Mouse (Mus musculus) cerebellum, postnatal 4 days (tissue): ENCODE data around the gene U2af1l4.

Source experiments
- DNase-seq, 2 experiments: peaks; one replicate each; pipeline ENCODE4 v3.0.0; 2022; ENCODE audit warnings: low spot score in 2 of 2, mixed read lengths in 1 of 2

U2af1l4 gene

GRCm38 (mm10) chr7:30552102-30553020 lies 10.7 kb upstream of the U2af1l4 start, which contains the start of the genes Hspb6 and Proser3:
Gene Hspb6 (plus strand): TSS chr7:30552178.
Gene Proser3 (minus strand): TSS chr7:30552299.
- peak; percentile 84 to 94 for DNase-seq

- no peak for DNase-seq
These were observed 10.0 kb upstream of the U2af1l4 start for GRCm38 (mm10) chr7:30553021-30553589.

DNA sequence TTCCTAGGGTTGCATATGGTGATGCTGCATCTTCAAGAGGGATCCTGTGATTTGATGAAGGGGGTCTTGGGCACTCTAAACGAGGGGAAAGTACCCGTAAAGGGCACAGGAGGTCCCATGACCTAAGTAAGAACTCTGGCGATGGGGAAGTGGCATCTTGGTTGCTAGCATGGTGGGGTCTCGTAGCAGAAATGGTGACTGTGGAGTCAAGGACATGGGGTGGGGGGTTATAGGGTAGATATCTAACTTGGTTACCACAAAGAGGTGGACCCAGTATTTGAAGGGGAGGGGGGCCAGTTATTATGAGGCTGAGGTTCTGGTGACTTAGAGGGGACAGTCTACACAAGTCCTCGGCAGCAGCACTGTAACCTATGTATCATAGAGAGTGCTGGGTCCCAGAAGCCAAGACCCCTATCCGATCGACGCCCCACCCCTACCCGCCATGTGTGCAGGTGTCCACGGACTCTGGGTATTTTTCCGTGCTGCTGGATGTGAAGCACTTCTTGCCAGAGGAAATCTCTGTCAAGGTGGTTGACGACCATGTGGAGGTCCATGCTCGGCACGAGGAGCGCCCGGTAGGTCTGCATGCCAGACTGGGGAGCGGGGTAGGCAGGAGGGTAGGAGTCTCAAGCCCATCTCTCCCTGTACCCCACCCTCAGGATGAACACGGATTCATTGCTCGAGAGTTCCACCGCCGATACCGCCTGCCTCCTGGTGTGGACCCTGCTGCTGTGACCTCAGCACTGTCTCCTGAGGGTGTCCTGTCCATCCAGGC lies 9.1 kb upstream of the U2af1l4 start:
- DNase-seq: no peak

DNA sequence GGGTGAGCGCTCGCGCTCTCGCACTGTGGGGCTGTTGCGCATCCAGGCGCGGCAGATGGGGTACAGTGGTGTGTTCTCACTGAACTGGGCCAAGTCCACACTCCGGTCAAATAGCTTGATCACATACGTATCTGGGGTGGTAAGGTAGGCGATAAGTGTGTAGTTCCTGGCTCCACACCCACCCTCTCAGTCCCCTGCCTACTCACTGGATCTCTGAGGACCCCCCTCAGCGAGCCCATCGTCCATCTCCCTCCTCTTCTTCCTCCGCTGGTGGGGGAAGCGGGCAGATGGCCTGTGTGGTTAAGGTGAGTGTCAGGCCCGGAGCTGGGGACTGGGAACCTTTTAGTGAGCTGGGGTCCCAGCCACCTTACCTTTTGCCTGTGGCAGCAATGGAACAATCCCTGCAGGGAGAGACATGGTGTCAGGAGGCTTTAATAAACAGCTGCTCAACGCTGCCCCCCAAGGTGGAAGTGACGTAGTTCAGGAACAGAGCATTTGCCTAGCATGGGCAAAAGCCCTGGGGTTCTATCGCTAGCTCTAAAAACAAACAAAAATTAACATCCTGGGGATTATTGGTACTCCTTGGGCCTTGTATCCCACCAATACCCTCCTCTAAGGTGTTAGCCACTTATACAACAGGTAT lies 6.1 kb upstream of the U2af1l4 start:
- DNase-seq: no peak

DNA sequence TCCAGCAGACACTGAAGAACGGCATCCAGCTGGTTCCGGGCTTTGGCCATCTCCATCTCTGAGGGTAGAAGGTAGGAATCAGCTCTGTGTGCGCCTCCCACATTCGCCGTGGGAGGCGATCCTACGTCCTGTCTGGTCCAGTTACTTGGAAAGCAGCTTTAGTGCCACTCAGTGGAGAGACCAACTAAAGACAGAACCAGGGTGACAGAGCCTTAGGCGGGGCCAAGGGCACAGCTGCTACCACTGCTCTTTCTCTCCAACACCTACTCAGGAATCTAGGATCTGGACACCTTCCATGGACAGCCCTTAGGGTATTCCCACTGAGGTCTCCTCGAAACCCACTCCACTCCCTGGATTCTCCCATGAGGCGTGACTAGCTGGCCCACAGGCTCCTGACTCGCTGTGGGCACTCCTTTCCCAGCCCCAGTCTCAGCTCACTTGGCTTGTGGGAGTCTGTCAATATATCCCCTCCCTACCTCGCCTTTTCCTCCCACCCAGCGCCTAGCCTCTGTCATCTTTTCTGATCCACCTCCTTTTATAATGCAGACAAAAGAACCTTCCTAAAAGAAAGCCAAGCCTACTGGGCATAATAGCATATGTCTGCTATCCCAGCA lies 5.1 kb upstream of the U2af1l4 start:
- no peak for DNase-seq

DNA sequence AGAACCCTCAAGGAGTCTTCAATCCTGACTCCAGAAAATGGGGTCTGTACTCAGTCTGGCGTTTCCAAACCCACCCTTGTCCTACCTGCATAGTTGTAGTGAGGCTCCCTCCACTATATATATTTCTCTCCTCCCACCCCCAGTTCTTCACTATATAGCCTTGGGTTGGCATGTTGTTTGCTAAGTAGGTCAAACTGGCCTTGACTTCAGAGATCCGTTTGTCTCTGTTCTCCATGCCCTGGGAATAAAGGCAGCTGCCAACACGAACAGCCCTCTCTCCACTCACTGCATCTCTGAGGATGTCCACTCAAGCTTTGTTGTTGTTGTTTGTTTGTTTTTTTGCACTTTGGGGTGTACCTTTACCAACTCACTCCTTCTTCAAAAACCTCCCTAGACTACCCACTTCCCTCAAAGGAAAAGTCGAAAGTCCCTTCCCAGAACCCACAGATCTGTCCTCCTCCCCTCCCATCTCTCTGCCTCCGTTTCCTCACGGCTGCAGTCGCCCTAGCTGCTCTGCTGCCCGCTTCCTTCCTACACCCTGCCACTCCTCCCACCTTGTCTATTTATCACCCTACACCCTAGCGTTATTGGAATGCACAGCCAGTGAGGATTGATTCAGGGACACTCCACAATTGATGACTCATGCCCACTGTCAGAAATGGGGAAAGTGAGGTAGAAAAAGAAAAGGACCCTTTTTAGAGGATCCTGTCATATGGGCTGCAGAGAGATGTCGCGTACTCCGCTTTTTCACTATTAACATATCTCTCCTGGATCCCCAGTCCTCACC lies 4.3 kb upstream of the U2af1l4 start:
- no peak for DNase-seq

GRCm38 (mm10) chr7:30559443-30559954 lies 3.6 kb upstream of the U2af1l4 start, which contains the start of gene Lin37:
Gene Lin37 (minus strand): TSS chr7:30559838.
- peak; percentile 89 to 94 for DNase-seq

GRCm38 (mm10) chr7:30560296-30560695 lies 2.8 kb upstream of the U2af1l4 start:
- DNase-seq: no peak

DNA sequence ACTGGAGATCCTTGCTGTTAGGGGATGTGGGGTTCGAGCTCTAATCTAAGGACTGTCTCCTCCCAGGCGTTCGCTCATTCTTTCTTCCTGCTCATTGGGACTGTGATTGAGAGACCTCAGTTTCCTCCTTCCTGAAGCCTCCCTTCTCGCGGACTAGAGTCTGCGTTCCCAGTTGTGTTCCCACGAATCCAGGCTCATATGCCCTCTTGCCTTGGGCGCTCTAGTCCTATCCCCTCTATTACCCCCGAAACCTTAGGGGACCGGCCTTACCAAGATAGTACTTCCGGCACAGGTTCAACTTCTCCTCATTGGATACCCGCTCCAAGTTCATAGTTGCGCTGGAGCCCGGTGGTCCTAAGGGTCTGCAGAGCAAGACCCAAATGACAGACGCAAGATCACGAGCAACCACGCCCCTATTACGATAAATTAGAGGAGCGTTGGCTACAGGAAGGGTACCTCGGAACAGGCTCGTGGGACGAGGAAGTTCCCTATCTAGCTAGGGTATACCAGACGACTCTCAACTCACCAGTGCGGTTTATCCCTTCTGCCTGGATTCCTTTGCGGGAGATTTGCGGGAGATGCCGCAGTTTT lies 480 bp upstream of the U2af1l4 start:
- DNase-seq: no peak

DNA sequence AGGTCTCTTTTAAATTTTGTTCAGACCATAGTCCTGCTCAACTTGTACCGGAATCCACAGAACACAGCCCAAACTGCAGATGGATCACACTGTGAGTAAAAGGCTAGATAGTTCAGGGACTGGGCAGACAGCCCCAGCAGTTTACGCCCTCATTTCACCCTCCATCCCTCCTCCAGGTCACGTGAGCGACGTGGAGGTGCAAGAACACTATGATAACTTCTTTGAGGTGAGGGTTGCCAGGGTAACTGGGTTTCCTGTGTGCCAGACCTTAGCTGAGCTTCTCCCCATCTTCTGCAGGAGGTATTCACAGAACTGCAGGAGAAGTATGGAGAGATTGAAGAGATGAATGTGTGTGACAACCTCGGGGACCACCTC lies 792 bp downstream of the U2af1l4 start:
- no peak for DNase-seq

GRCm38 (mm10) chr7:30564970-30565571 lies 2.0 kb downstream of the U2af1l4 start, which contains the start of gene Igflr1:
Gene Igflr1 (plus strand): TSS chr7:30565427.
- DNase-seq: no peak

GRCm38 (mm10) chr7:30566033-30566432 lies 2.9 kb downstream of the U2af1l4 start:
- no peak for DNase-seq

DNA sequence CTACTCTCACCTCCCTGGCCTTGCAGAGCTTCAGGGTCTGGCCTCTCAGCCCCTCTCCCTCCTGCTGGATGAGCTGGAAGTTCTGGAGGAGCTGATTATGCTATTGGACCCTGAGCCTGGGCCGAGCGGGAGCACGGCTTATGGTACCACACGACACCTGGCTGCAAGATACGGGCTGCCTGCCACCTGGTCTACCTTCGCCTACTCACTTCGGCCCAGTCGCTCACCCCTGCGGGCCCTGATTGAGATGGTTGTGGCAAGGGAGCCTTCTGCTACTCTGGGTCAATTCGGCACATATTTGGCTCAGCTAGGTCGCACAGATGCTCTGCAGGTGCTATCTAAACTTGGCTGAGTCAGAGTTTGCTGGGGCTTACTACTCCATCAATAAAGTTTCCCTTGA lies 4.5 kb downstream of the U2af1l4 start:
- no peak for DNase-seq

GRCm38 (mm10) chr7:30572389-30572788 lies 9.3 kb downstream of the U2af1l4 start:
- DNase-seq: no peak

- DNase-seq: no peak
These were observed 9.9 kb downstream of the U2af1l4 start for GRCm38 (mm10) chr7:30572969-30573368.

DNA sequence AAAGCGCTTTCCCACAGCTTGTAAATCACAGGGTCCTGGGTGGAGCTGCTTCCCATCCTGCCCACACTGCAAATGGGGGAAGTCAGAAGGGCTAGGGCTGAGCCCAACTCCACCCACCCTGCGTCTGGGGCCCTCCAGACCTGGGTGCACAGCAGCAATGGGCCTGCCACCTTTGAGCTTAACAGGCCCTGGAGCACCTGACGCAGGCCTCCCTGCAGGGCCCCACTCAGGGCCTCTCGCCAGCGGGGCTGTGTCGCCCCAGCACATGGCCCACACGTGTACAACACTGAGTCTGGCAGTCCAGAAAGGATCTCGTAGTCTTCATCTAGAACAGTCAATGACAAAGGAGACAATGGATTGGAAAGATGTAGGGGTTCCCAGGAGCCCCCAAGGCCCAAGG lies 16.8 kb downstream of the U2af1l4 start:
- no peak for DNase-seq

DNA sequence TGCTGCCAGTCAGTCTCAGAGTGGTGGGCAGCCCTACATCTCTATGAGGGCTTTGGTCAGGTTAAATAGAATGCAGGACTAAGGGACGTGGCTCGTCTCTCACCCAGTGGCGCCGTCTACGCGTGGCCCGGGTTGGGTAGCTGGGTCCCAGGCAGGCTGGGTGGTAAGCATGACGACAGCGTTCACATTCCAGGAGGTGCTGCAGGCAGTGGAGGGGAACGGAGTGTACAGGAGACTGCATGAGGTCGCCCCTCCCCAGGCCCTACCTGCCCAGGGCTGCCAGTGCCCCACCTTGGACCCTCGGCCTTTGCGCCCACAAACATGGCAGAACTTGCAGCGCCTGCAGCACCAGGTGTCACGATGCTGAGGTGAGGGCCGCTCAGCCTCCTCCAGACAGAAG lies 18.4 kb downstream of the U2af1l4 start:
- DNase-seq: no peak

DNA sequence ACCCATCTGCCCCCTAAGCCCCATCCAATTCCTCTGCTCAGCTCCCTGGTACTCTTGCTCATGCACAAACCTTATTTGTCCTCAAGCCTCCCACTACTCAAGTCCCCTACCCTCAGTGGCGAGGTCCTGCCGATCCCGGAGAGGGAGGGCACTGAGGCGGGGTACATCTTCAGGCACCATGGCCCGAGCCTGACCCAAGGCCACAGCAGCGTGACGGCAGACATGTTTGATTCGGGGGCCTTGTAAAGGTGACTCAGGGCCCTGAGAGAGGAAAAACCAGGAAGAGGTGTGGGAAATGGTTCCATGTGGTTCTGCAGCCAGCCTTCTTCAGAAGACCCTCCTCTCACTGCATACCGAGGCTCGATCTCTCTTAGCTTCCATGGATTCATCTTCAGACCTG lies 21.2 kb downstream of the U2af1l4 start:
- no peak for DNase-seq

DNA sequence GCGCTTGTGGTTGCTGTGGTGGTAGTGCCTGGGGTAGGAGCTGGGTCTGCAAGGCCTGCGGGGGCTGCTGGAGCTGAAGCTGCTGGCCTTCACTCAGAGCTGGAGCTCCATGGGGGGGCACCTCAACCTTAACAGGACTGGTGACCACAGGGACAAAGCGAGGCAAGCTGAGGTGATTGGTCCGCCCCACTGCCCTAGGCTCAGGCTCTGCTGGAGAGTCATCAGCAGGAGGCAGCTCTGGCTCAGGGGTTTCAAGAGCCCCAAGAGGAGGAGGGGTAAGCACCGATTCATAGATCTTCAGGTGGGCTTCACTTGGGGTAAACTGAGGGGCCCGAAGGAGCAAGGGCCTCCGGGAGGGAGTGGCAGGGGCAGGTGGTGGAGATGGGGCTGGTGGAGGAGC lies 22.1 kb downstream of the U2af1l4 start:
- no peak for DNase-seq
